Mouse (Mus musculus) E14TG2a.4 (cell line): ENCODE measurements around the gene Vwa1.

ENCODE experiments used
- H3K27me3 ChIP-seq: 2 replicates; pipeline ENCODE4 v1.6.1; 2014; ENCODE audit warnings: low read length, control low read depth; ENCODE audit not compliant: insufficient read depth
- H3K36me3 ChIP-seq: 2 replicates; pipeline ENCODE4 v1.6.1; 2014; ENCODE audit warnings: low read length, control low read depth; ENCODE audit not compliant: insufficient read depth
- H3K4me1 ChIP-seq: replicated peaks from 2 replicates; pipeline ENCODE4 v1.6.1; 2014; ENCODE audit warnings: low read depth, low read length, control low read depth
- H3K4me3 ChIP-seq: replicated peaks from 2 replicates; pipeline ENCODE4 v1.5.1; 2014; ENCODE audit warnings: mild to moderate bottlenecking, low read length
- H3K9me3 ChIP-seq: 2 replicates; pipeline ENCODE4 v1.6.1; 2014; ENCODE audit warnings: low read length, control low read depth
- CTCF ChIP-seq: conservative IDR thresholded peaks from 2 replicates; pipeline ENCODE4 v1.5.1; 2014; ENCODE audit warnings: low read length
- NANOG ChIP-seq: IDR thresholded peaks from 2 replicates; pipeline ENCODE4 v1.6.1; 2014; ENCODE audit warnings: borderline replicate concordance, low read length, mixed read lengths
- POU5F1 ChIP-seq: IDR thresholded peaks from 2 replicates; pipeline ENCODE4 v1.6.1; 2014; ENCODE audit warnings: low read length, borderline replicate concordance

Vwa1 gene

GRCm38 (mm10) chr4:155734951-155735702 is 39.4 kb downstream of the Vwa1 start:
- Histone ChIP-seq H3K4me1 (peaks cover 44% of the 10 kb centered on the region), H3K9me3 (no peaks in the 10 kb centered on the region), H3K36me3 (peaks cover 49% of the 10 kb centered on the region), H3K4me3 (peak overlapping the region; percentile 84), H3K27me3 (peaks cover 8% of the 10 kb centered on the region)
- TF ChIP-seq NANOG (no peak), CTCF (no peak), POU5F1 (no peak)

- Histone ChIP-seq H3K4me3 (peak within 1 kb of the TSS; percentile 84), H3K27me3 (peaks cover 8% of the 10 kb centered on the region), H3K36me3 (peaks cover 55% of the 10 kb centered on the region), H3K9me3 (no peaks in the 10 kb centered on the region), H3K4me1 (peaks cover 37% of the 10 kb centered on the region)
- TF ChIP-seq POU5F1 (no peak), CTCF (no peak), NANOG (no peak)
These were observed 40.1 kb downstream of the Vwa1 start, which contains the start of gene Tmem240 for GRCm38 (mm10) chr4:155734350-155734941. TSS of gene Tmem240 (plus strand) at chr4:155734800.

GRCm38 (mm10) chr4:155733267-155733666 is 41.2 kb downstream of the Vwa1 start:
- no peaks in the 10 kb centered on the region for H3K9me3 ChIP-seq
- peaks cover 67% of the 10 kb centered on the region for H3K36me3 ChIP-seq
- peaks cover 31% of the 10 kb centered on the region for H3K4me1 ChIP-seq
- no peak overlapping the region for H3K4me3 ChIP-seq
- TF ChIP-seq POU5F1 (no peak), NANOG (no peak), CTCF (no peak)
- peaks cover 8% of the 10 kb centered on the region for H3K27me3 ChIP-seq

GRCm38 (mm10) chr4:155727993-155728392 is 46.5 kb downstream of the Vwa1 start:
- Histone ChIP-seq H3K4me3 (no peak overlapping the region), H3K27me3 (no peaks in the 10 kb centered on the region), H3K36me3 (peaks cover 98% of the 10 kb centered on the region), H3K4me1 (peaks cover under 1% of the 10 kb centered on the region; the same call in 1 of the 2 replicates), H3K9me3 (no peaks in the 10 kb centered on the region)
- no peak for TF ChIP-seq POU5F1
- TF ChIP-seq CTCF, result no peak
- TF ChIP-seq NANOG, result no peak

GRCm38 (mm10) chr4:155721668-155722083 is 52.8 kb downstream of the Vwa1 start:
- H3K27me3 ChIP-seq, result no peaks in the 10 kb centered on the region
- TF ChIP-seq NANOG (no peak), CTCF (peak; percentile 50)
- H3K9me3 ChIP-seq, result no peaks in the 10 kb centered on the region
- H3K4me3 ChIP-seq, result no peak overlapping the region
- H3K36me3 ChIP-seq, result peaks cover 92% of the 10 kb centered on the region
- H3K4me1 ChIP-seq, result peaks cover 23% of the 10 kb centered on the region
